Mouse (Mus musculus) brain, embryonic 18.5 days (tissue): ENCODE measurements at regions not wholly inside any gene's neighbourhood (a gene's known extent, or its start where the extent isn't known, plus 50 kb on each side); places are given as distances from the start of the nearest gene placed in this dataset.

Experiments
- DNase-seq: peaks from one replicate; pipeline ENCODE4 v3.0.0-alpha.2; 2012; ENCODE audit warnings: low read depth, low spot score

DNA sequence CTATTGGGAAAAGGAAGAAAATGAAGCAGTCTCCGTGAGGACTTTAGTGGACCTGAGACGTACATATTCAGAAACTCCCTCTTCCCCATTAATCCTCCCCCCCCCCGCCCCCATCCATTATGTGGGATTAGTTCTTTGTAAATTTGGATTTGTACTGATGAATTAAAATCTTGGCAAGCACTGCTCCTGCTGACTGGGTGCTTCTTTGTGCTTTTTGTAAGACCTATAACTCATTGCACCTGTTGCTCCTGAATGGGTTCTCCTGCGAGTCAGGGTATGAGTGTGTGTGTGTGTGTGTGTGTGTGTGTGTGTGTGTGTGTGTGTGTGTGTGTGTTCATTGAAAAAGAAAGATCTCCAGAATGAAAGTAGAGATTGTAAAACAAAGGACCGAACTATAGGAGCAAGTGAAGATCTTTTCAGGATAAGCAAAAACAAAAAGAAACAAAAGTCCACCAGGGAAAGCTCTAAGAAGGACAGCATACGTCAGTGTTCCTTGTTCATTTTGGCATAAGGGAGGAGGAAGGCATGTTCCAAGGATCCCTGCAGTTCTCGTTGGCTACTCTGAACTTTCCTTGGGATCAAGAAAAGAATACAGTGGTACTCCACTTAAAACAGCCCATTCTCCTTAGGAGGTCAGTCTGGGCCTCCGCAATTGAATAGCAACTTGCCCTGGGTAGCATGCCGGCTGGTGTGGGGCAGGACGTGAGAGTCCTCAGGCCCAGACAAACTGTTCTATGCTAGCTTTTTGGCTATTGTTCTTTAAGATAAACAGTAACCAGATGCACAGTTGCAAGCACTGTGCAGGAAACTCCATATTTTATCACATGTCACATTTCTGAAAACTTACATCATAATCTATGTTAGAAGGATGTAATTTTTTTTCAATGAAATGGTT lies 131.9 kb upstream of the Zfp462 start:
- DNase-seq: no peak

- no peak for DNase-seq
Measured at GRCm38 (mm10) chr4:54837326-54837725, 107.5 kb upstream of the Zfp462 start.

DNA sequence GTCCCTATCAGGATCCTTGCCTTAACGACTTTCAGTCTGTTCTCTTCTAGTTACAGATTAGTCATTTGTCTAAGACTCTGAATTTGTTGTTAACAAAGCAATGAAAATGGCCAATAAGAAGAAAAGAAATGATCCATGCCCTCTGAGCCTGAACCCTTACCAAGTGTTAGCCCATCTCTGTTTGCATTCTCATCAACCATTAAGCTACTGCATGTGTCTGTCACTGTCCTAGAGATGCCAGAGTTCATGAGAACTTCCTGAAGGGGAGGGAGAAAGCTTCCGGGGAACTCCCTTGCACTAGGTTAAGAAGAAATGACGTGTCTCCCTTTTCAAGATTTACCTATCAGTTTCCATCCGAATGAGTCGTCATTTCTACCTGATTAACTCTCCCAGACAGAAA lies 106.7 kb upstream of the Zfp462 start:
- DNase-seq: no peak

GRCm38 (mm10) chr4:54838794-54839193 lies 106.1 kb upstream of the Zfp462 start:
- DNase-seq: no peak

- no peak for DNase-seq
Measured at GRCm38 (mm10) chr4:54852991-54853925, 91.6 kb upstream of the Zfp462 start.

- DNase-seq: no peak
Measured at GRCm38 (mm10) chr4:54858604-54859003, 86.2 kb upstream of the Zfp462 start.

DNA sequence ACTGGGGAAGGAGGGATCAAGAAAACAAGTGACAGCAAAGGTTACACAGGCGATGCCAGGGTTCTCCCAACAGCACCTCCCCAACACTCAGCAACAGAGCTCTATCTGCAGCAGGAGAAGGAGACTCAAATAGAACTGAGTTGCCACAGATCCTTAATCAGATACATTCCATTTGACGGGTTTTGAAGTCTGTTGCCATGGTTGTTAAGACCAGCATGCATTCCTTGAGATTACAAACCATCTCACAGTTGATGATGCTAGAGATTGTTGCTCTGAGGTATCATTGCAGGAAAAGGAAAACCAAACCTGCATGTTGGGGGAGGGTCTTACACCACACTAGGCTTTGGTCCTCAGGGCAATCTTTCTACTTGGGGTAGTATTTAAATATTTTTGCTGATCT lies 78.8 kb upstream of the Zfp462 start:
- no peak for DNase-seq

GRCm38 (mm10) chr4:54874136-54874827 lies 70.6 kb upstream of the Zfp462 start:
- no peak for DNase-seq

- no peak for DNase-seq
Measured at GRCm38 (mm10) chr4:54875506-54875905, 69.3 kb upstream of the Zfp462 start.

DNA sequence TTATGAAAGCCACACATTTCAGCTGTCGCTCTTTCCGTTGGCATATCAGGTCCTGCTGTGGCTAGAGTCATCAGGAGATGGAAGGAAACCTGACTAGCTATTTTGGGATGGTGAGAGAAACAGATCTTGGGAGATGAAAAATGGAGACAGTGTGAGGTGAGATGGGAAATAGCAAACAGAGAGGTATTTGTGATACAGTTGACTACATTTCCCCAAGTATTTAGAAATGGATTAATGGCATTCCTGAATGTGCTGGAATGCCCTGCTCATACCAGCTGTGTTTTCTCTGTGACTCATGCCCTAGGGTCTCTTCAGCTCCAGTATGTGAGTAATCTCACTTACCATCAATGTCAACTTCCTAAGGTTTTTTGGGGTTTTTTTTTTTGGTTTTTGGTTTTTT lies 67.5 kb upstream of the Zfp462 start:
- DNase-seq: no peak

DNA sequence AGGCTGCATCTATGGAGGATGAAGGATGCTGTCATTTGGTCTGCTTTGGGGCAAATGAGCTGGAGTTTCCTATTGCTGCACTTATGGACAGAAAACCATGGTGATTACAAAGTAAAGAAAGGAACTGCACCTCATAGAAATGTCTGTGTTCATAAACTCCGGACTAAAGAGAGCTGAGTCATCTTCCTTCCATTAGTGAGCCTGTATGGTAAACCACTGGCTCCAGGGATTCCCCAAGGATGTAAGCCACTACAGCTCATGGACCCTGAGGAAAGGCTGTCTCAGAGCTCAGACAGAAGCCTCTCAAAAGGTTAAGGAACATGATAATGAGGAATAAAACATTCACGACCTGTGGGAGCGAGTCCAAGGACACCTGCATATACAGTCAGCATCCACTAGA lies 66.3 kb upstream of the Zfp462 start:
- DNase-seq: no peak

DNA sequence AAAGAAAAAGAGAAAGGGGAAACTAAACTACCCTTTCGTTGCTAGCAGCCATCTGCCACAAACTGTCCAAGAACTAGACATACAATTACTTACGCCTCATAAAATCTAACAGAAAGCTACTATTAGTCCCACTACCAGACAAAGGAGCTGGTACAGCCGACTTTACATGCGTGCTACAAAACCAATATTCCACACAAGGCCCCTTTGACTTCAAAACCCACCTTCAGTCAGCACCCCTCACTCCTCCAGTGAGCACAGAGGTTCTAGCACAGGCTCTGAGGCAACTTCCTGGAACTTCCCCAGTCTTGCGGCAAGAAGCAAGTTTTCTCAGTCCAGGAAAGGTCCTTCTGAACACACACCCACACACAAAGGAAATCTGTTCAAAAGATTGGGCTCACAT lies 51.6 kb upstream of the Zfp462 start:
- no peak for DNase-seq
